Mouse (Mus musculus) liver, embryonic 12.5 days (tissue): ENCODE measurements around the gene Slc22a14. TPM values are rescaled to one million over a fixed set of nuclear protein-coding genes. Genes with fewer than 3 reads are reported as not detected.
"Not testable (repeated sequence)": the region's sequence is repeated elsewhere in the genome, so short reads cannot be mapped to it uniquely, and the experiment has no call there.

Experiments used
- ATAC-seq: fragments of 200-750 bp; cut with Nextera tagmentation; 2 replicates; pipeline ENCODE4 v1.8.0; 2017; ENCODE audit warnings: moderate number of reproducible peaks, mild to moderate bottlenecking, moderate library complexity
- H3K27ac ChIP-seq: fragments of 300-500 bp; sonication (generic); 2 replicates; pipeline ENCODE4 v1.5.1; 2016; ENCODE audit warnings: mild to moderate bottlenecking
- H3K27me3 ChIP-seq: fragments of 300-500 bp; sonication (generic); replicated peaks from 2 replicates; pipeline ENCODE4 v1.6.1; 2016; ENCODE audit warnings: mild to moderate bottlenecking, moderate library complexity
- H3K36me3 ChIP-seq: fragments of 300-500 bp; sonication (generic); 2 replicates; pipeline ENCODE4 v1.6.1; 2016; ENCODE audit warnings: mild to moderate bottlenecking, moderate library complexity
- H3K4me1 ChIP-seq: fragments of 300-500 bp; sonication (generic); 2 replicates; pipeline ENCODE4 v1.6.1; 2016
- H3K4me2 ChIP-seq: fragments of 300-500 bp; sonication (generic); 2 replicates; pipeline ENCODE4 v1.6.1; 2016; ENCODE audit warnings: mild to moderate bottlenecking, moderate library complexity
- H3K4me3 ChIP-seq: fragments of 300-500 bp; sonication (generic); 2 replicates; pipeline ENCODE4 v1.5.1; 2016; ENCODE audit warnings: mild to moderate bottlenecking, moderate library complexity
- H3K9ac ChIP-seq: fragments of 300-500 bp; sonication (generic); 2 replicates; pipeline ENCODE4 v1.6.1; 2016; ENCODE audit warnings: mild to moderate bottlenecking, moderate library complexity
- H3K9me3 ChIP-seq: fragments of 300-500 bp; sonication (generic); replicated peaks from 2 replicates; pipeline ENCODE4 v1.6.1; 2016; ENCODE audit warnings: mild to moderate bottlenecking, moderate library complexity
- WGBS: fragments of 180-500 bp; shearing (Covaris S2); methylation state at CpG from one replicate; pipeline ENCODE4 v1.1.7; 2016; ENCODE audit not compliant: insufficient replicate concordance; 5-methylcytosine and 5-hydroxymethylcytosine counted together
- polyA plus RNA-seq: library from polyadenylated mRNA; unstranded; fragments of >200 nt; fragmentation: Nextera tagmentation; extraction: Ambion mirVana; gene quantifications from 2 replicates; pipeline ENCODE4 v1.2.1, GENCODE M21; 2016

Gene Slc22a14
- polyA plus RNA-seq, 1 experiment from 2014 or later = not detected

- not testable (repeated sequence) for ATAC-seq, H3K27me3 ChIP-seq, H3K9ac ChIP-seq, H3K4me2 ChIP-seq, H3K27ac ChIP-seq, H3K9me3 ChIP-seq, H3K4me1 ChIP-seq, H3K4me3 ChIP-seq
- peaks cover 45% of the 10 kb centered on the region for H3K36me3 ChIP-seq
- WGBS = 88% methylated on average over 5 of the region's 5 CpGs
These were observed 90.5 kb downstream of the Slc22a14 start for GRCm38 (mm10) chr9:119274814-119275213.

- no peaks in the 10 kb centered on the region for H3K27me3 ChIP-seq
- no peak overlapping the region for H3K27ac ChIP-seq
- ATAC-seq = no peak
- H3K9ac ChIP-seq = no peak overlapping the region
- no peak overlapping the region for H3K4me2 ChIP-seq
- 80% methylated on average over 4 of the region's 4 CpGs for WGBS
- H3K9me3 ChIP-seq = no peaks in the 10 kb centered on the region
- H3K4me3 ChIP-seq = no peak overlapping the region
- peaks cover 51% of the 10 kb centered on the region for H3K36me3 ChIP-seq
- H3K4me1 ChIP-seq = no peaks in the 10 kb centered on the region
These were observed 93.9 kb downstream of the Slc22a14 start for GRCm38 (mm10) chr9:119271496-119271895.

- no peak overlapping the region for H3K4me2 ChIP-seq
- 90% methylated on average over 11 of the region's 11 CpGs for WGBS
- H3K9ac ChIP-seq = no peak overlapping the region
- peaks cover 70% of the 10 kb centered on the region for H3K36me3 ChIP-seq
- ATAC-seq = no peak
- no peaks in the 10 kb centered on the region for H3K9me3 ChIP-seq
- H3K4me3 ChIP-seq = no peak overlapping the region
- no peak overlapping the region for H3K27ac ChIP-seq
- H3K4me1 ChIP-seq = no peaks in the 10 kb centered on the region
- H3K27me3 ChIP-seq = no peaks in the 10 kb centered on the region
These were observed 96.7 kb downstream of the Slc22a14 start for GRCm38 (mm10) chr9:119268588-119269145.

GRCm38 (mm10) chr9:119268120-119268519 lies 97.2 kb downstream of the Slc22a14 start:
- H3K4me1 ChIP-seq = no peaks in the 10 kb centered on the region
- WGBS = 94% methylated on average over 6 of the region's 6 CpGs
- peaks cover 73% of the 10 kb centered on the region for H3K36me3 ChIP-seq
- no peak overlapping the region for H3K9ac ChIP-seq
- no peak for ATAC-seq
- no peak overlapping the region for H3K4me3 ChIP-seq
- no peaks in the 10 kb centered on the region for H3K27me3 ChIP-seq
- H3K27ac ChIP-seq = no peak overlapping the region
- no peak overlapping the region for H3K4me2 ChIP-seq
- no peaks in the 10 kb centered on the region for H3K9me3 ChIP-seq

GRCm38 (mm10) chr9:119266121-119266395 lies 99.3 kb downstream of the Slc22a14 start:
- not testable (repeated sequence) for H3K4me1 ChIP-seq, H3K4me3 ChIP-seq, H3K27me3 ChIP-seq, H3K4me2 ChIP-seq, H3K9me3 ChIP-seq, ATAC-seq, H3K27ac ChIP-seq, H3K9ac ChIP-seq
- 77% methylated on average over 5 of the region's 5 CpGs for WGBS
- H3K36me3 ChIP-seq = peaks cover 77% of the 10 kb centered on the region

GRCm38 (mm10) chr9:119265373-119266120 lies 99.8 kb downstream of the Slc22a14 start:
- not testable (repeated sequence) for H3K4me3 ChIP-seq

GRCm38 (mm10) chr9:119263067-119263466 lies 102.3 kb downstream of the Slc22a14 start:
- no peaks in the 10 kb centered on the region for H3K27me3 ChIP-seq
- WGBS = 84% methylated on average over 4 of the region's 4 CpGs
- no peak overlapping the region for H3K4me3 ChIP-seq
- H3K9me3 ChIP-seq = no peaks in the 10 kb centered on the region
- H3K4me2 ChIP-seq = no peak overlapping the region
- ATAC-seq = no peak
- H3K36me3 ChIP-seq = peaks cover 79% of the 10 kb centered on the region
- H3K4me1 ChIP-seq = no peaks in the 10 kb centered on the region
- no peak overlapping the region for H3K27ac ChIP-seq
- H3K9ac ChIP-seq = no peak overlapping the region

More at GRCm38 (mm10) chr9:119265373-119266120, 99.8 kb downstream of the Slc22a14 start:
- WGBS = 65% methylated on average over 1 of the region's 1 CpGs
- not testable (repeated sequence) for H3K4me1 ChIP-seq, H3K9ac ChIP-seq, H3K4me2 ChIP-seq, H3K27me3 ChIP-seq, H3K9me3 ChIP-seq, ATAC-seq, H3K27ac ChIP-seq
- H3K36me3 ChIP-seq = peaks cover 78% of the 10 kb centered on the region

- Histone ChIP-seq H3K4me2 (no peak overlapping the region), H3K9ac (no peak overlapping the region), H3K4me1 (no peaks in the 10 kb centered on the region), H3K27ac (no peak overlapping the region), H3K4me3 (no peak overlapping the region), H3K27me3 (no peaks in the 10 kb centered on the region), H3K36me3 (peaks cover 80% of the 10 kb centered on the region), H3K9me3 (no peaks in the 10 kb centered on the region)
- no peak for ATAC-seq
- 86% methylated on average over 2 of the region's 2 CpGs for WGBS
These were observed 104.5 kb downstream of the Slc22a14 start for GRCm38 (mm10) chr9:119260825-119261224.

GRCm38 (mm10) chr9:119258785-119259184 lies 106.6 kb downstream of the Slc22a14 start:
- Histone ChIP-seq H3K36me3 (peaks cover 85% of the 10 kb centered on the region), H3K9ac (no peak overlapping the region), H3K4me2 (no peak overlapping the region), H3K4me3 (no peak overlapping the region), H3K27ac (no peak overlapping the region), H3K27me3 (no peaks in the 10 kb centered on the region), H3K4me1 (no peaks in the 10 kb centered on the region), H3K9me3 (no peaks in the 10 kb centered on the region)
- 90% methylated on average over 2 of the region's 2 CpGs for WGBS
- no peak for ATAC-seq

GRCm38 (mm10) chr9:119258128-119258527 lies 107.2 kb downstream of the Slc22a14 start:
- 76% methylated on average over 5 of the region's 5 CpGs for WGBS
- Histone ChIP-seq H3K9ac (no peak overlapping the region), H3K9me3 (no peaks in the 10 kb centered on the region), H3K27ac (no peak overlapping the region), H3K27me3 (no peaks in the 10 kb centered on the region), H3K4me2 (no peak overlapping the region), H3K4me1 (no peaks in the 10 kb centered on the region), H3K36me3 (peaks cover 86% of the 10 kb centered on the region), H3K4me3 (no peak overlapping the region)
- no peak for ATAC-seq

GRCm38 (mm10) chr9:119256161-119256560 lies 109.2 kb downstream of the Slc22a14 start:
- Histone ChIP-seq H3K4me3 (no peak overlapping the region), H3K36me3 (peaks cover 79% of the 10 kb centered on the region), H3K27ac (no peak overlapping the region), H3K27me3 (no peaks in the 10 kb centered on the region), H3K4me2 (no peak overlapping the region), H3K9ac (no peak overlapping the region), H3K4me1 (no peaks in the 10 kb centered on the region), H3K9me3 (no peaks in the 10 kb centered on the region)
- no peak for ATAC-seq
- WGBS = 87% methylated on average over 12 of the region's 12 CpGs

- H3K9me3 ChIP-seq = no peaks in the 10 kb centered on the region
- H3K36me3 ChIP-seq = peaks cover 84% of the 10 kb centered on the region
These were observed 110.3 kb downstream of the Slc22a14 start for GRCm38 (mm10) chr9:119255096-119255495.

More at GRCm38 (mm10) chr9:119255096-119255495, 110.3 kb downstream of the Slc22a14 start:
- WGBS = 77% methylated on average over 1 of the region's 1 CpGs
- H3K9ac ChIP-seq = no peak overlapping the region
- H3K27ac ChIP-seq = no peak overlapping the region
- no peaks in the 10 kb centered on the region for H3K27me3 ChIP-seq
- no peaks in the 10 kb centered on the region for H3K4me1 ChIP-seq
- ATAC-seq = no peak
- no peak overlapping the region for H3K4me2 ChIP-seq
- no peak overlapping the region for H3K4me3 ChIP-seq
